Mouse (Mus musculus): Measurements from ENCODE around the gene Espnl.
A peak's percentile ranks its signal among the peaks of the same experiment; 100 is the strongest.

Gene Espnl

GRCm38 (mm10) chr1:91321760-91322438, at the start of gene Espnl:
Gene Espnl, plus strand, starts transcription at chr1:91322075.
- DNase-seq (ENCODE audit: low spot score in 2 of 2): no peak

GRCm38 (mm10) chr1:91272260-91272659, 49.6 kb upstream of the Espnl start:
- no peak for DNase-seq (ENCODE audit: low spot score in 2 of 2)

- no peak for DNase-seq (ENCODE audit: low spot score in 2 of 2)
Measured at GRCm38 (mm10) chr1:91276581-91276980, 45.3 kb upstream of the Espnl start.

GRCm38 (mm10) chr1:91277480-91277879, 44.4 kb upstream of the Espnl start:
- no peak for DNase-seq (ENCODE audit: low spot score in 2 of 2)

GRCm38 (mm10) chr1:91278410-91279119, 43.3 kb upstream of the Espnl start:
- DNase-seq (ENCODE audit: low spot score in 2 of 2): no peak

GRCm38 (mm10) chr1:91279126-91279525, 42.7 kb upstream of the Espnl start:
- no peak for DNase-seq (ENCODE audit: low spot score in 2 of 2)

- no peak for DNase-seq (ENCODE audit: low spot score in 2 of 2)
Measured at GRCm38 (mm10) chr1:91282582-91282981, 39.3 kb upstream of the Espnl start.

- DNase-seq (ENCODE audit: low spot score in 2 of 2): no peak
Measured at GRCm38 (mm10) chr1:91289375-91289774, 32.5 kb upstream of the Espnl start.

GRCm38 (mm10) chr1:91292101-91292825, 29.6 kb upstream of the Espnl start:
- no peak for DNase-seq (ENCODE audit: low spot score in 2 of 2)

- DNase-seq (ENCODE audit: low spot score in 2 of 2): no peak
Measured at GRCm38 (mm10) chr1:91295544-91295943, 26.3 kb upstream of the Espnl start.

GRCm38 (mm10) chr1:91297799-91298744, 23.8 kb upstream of the Espnl start, which contains the start of gene Scly:
Gene Scly, plus strand, starts transcription at chr1:91298338.
- peak; percentile 95 to 96 for DNase-seq (ENCODE audit: low spot score in 2 of 2)

- no peak for DNase-seq (ENCODE audit: low spot score in 2 of 2)
Measured at GRCm38 (mm10) chr1:91299026-91299706, 22.7 kb upstream of the Espnl start.

- no peak for DNase-seq (ENCODE audit: low spot score in 2 of 2)
Measured at GRCm38 (mm10) chr1:91299707-91300426, 22.0 kb upstream of the Espnl start.

GRCm38 (mm10) chr1:91301206-91301920, 20.5 kb upstream of the Espnl start:
- DNase-seq (ENCODE audit: low spot score in 2 of 2): no peak

GRCm38 (mm10) chr1:91302021-91302420, 19.9 kb upstream of the Espnl start:
- DNase-seq (ENCODE audit: low spot score in 2 of 2): no peak

GRCm38 (mm10) chr1:91304621-91305020, 17.3 kb upstream of the Espnl start:
- no peak for DNase-seq (ENCODE audit: low spot score in 2 of 2)

- DNase-seq (ENCODE audit: low spot score in 2 of 2): no peak
Measured at GRCm38 (mm10) chr1:91309366-91310085, 12.3 kb upstream of the Espnl start.

- DNase-seq (ENCODE audit: low spot score in 2 of 2): no peak
Measured at GRCm38 (mm10) chr1:91312273-91312672, 9.6 kb upstream of the Espnl start.

GRCm38 (mm10) chr1:91313251-91313650, 8.6 kb upstream of the Espnl start:
- no peak for DNase-seq (ENCODE audit: low spot score in 2 of 2)

Data from frontal cortex, postnatal 36 days (tissue).